Mouse (Mus musculus): ENCODE data around the gene Jarid2. TPM values are rescaled to one million over a fixed set of nuclear protein-coding genes. Genes with fewer than 3 reads are reported as not detected.

The Jarid2 gene
- total RNA-seq, 2 experiments from 2014 or later: 17.4 to 20.0 TPM

DNA sequence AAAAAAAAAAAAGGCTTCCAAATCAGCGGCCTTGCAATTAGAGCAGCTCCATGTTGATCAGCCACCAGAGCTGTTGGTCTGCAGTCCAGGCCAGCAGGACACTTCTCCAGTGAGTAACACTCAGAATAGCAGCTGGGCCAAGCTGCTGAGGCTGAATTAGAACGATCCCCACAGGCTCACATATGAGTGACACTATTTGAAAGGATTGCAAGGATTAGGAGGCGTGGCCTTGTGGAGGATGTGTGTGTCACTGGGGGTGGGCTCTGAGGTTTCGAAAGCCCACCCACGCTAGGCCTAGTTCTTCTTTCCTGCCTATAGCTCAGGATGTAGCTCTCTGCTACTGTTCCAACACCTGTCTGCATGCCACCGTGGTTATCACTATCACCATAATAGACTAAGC is 226.5 kb downstream of the Jarid2 start:
- DNase-seq (ENCODE audit: low spot score): no peak

DNA sequence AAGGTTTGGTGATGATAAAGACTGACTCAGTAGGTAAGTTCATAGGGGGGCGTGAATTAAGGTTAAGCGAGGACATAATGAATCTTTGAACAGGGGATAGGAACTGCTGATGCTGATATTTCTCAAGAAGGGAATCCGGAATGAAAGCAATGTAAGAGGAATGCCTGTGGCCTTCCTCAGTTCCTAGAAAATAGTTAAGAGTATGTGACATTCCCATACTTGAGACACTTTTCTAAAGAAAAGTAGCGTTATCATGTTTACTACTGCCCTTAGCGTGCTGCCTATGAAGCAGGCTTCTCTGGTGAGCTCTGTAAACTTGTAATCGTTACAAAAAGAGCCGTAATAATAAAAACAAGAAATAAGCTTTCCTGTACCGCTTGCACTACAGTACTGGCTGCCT is 227.8 kb downstream of the Jarid2 start:
- no peak for DNase-seq (ENCODE audit: low spot score)

DNA sequence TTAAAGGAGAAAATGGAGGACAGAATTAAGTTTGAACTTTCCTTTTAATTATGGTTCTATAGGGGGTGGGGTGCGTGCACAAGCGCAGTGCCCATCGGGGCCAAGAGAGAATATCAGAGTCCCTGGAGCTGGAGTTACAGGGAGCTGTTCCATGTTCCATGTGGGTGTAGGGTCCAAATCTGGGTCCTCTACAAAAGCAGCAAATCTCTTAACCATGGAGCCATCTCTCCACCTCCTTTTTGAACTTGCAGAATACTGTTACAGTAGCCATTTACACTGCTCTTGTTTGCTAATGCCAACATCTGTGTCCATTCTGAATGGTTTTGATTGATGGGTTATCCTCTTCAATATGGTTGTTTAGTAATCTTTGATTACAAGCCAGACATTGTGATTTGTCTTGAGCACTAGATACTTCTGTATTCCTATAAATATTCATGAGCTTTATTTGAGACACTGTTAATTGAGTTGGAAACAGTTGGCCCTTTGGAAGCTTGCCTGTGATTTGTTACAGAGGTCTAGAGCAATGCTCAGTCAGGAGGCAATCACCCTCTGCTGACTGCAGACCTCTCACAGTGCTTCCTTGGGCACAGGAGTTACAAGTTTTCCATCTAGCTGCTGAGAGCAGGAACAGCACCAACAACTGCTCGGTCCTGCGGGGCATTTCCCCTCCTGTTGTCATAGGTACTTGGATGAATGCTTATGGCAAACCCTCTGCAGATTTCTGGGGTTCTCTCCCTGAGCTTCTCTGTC is 231.4 kb downstream of the Jarid2 start:
- no peak for DNase-seq (ENCODE audit: low spot score)
